Mouse (Mus musculus) midbrain, embryonic 13.5 days (tissue): ENCODE measurements around the gene Acvr1b. TPM values are rescaled to one million over a fixed set of nuclear protein-coding genes. Genes with fewer than 3 reads are reported as not detected.

Source experiments
- ATAC-seq: fragments of 200-750 bp; cut with Nextera tagmentation; 2 replicates; pipeline ENCODE4 v1.8.0; 2017; ENCODE audit warnings: mild to moderate bottlenecking, moderate TSS enrichment, moderate library complexity
- H3K27ac ChIP-seq: fragments of 300-500 bp; sonication (generic); 2 replicates; pipeline ENCODE4 v1.5.1; 2015; ENCODE audit warnings: inconsistent platforms, mild to moderate bottlenecking, moderate library complexity
- H3K27me3 ChIP-seq: fragments of 300-500 bp; sonication (generic); 2 replicates; pipeline ENCODE4 v1.6.1; 2015; ENCODE audit warnings: mild to moderate bottlenecking, inconsistent platforms
- H3K36me3 ChIP-seq: fragments of 300-500 bp; sonication (generic); 2 replicates; pipeline ENCODE4 v1.6.1; 2015; ENCODE audit warnings: mild to moderate bottlenecking, inconsistent platforms
- H3K4me1 ChIP-seq: fragments of 300-500 bp; sonication (generic); replicated peaks from 2 replicates; pipeline ENCODE4 v1.6.1; 2015; ENCODE audit warnings: inconsistent platforms
- H3K4me2 ChIP-seq: fragments of 300-500 bp; sonication (generic); replicated peaks from 2 replicates; pipeline ENCODE4 v1.6.1; 2015; ENCODE audit warnings: moderate library complexity, mild to moderate bottlenecking, inconsistent platforms
- H3K4me3 ChIP-seq: fragments of 300-500 bp; sonication (generic); replicated peaks from 2 replicates; pipeline ENCODE4 v1.5.1; 2015; ENCODE audit warnings: mild to moderate bottlenecking, inconsistent platforms
- H3K9ac ChIP-seq: fragments of 300-500 bp; sonication (generic); replicated peaks from 2 replicates; pipeline ENCODE4 v1.6.1; 2015; ENCODE audit warnings: mild to moderate bottlenecking, inconsistent platforms
- H3K9me3 ChIP-seq: fragments of 300-500 bp; sonication (generic); 2 replicates; pipeline ENCODE4 v1.6.1; 2016; ENCODE audit warnings: mild to moderate bottlenecking, inconsistent platforms
- WGBS: fragments of 180-500 bp; shearing (Covaris S2); methylation state at CpG from one replicate; pipeline ENCODE4 v1.1.7; 2015; 5-methylcytosine and 5-hydroxymethylcytosine counted together
- polyA plus RNA-seq: library from polyadenylated mRNA; unstranded; fragments of >200 nt; fragmentation: Nextera tagmentation; extraction: Ambion mirVana; gene quantifications from 2 replicates; pipeline ENCODE4 v1.2.1, GENCODE M21; 2015

The Acvr1b gene
- polyA plus RNA-seq, 1 experiment from 2014 or later: 19.2 TPM

- 96% methylated on average over 16 of the region's 16 CpGs for WGBS
- Histone ChIP-seq H3K4me3 (no peak overlapping the region), H3K4me2 (no peak overlapping the region), H3K9ac (no peak overlapping the region), H3K36me3 (peaks cover 56% of the 10 kb centered on the region), H3K27me3 (no peaks in the 10 kb centered on the region), H3K4me1 (peaks cover 34% of the 10 kb centered on the region), H3K9me3 (no peaks in the 10 kb centered on the region), H3K27ac (no peak overlapping the region)
- ATAC-seq: no peak
Measured at GRCm38 (mm10) chr15:101194951-101195823, 21.3 kb downstream of the Acvr1b start.

- Histone ChIP-seq H3K9me3 (0 out of 2 replicates have a peak, but pooled peaks cover 6% of the 10 kb centered on the region), H3K4me1 (peaks cover 24% of the 10 kb centered on the region), H3K36me3 (peaks cover 67% of the 10 kb centered on the region), H3K4me3 (no peak overlapping the region), H3K4me2 (no peak overlapping the region), H3K27me3 (no peaks in the 10 kb centered on the region), H3K27ac (no peak overlapping the region), H3K9ac (no peak overlapping the region)
- no peak for ATAC-seq
- WGBS: 94% methylated on average over 8 of the region's 8 CpGs
Measured at GRCm38 (mm10) chr15:101196079-101196795, 22.4 kb downstream of the Acvr1b start.

GRCm38 (mm10) chr15:101196961-101197360, 23.1 kb downstream of the Acvr1b start:
- ATAC-seq: no peak
- no peak overlapping the region for H3K27ac ChIP-seq
- peaks cover 16% of the 10 kb centered on the region for H3K4me1 ChIP-seq
- H3K27me3 ChIP-seq: no peaks in the 10 kb centered on the region
- no peak overlapping the region for H3K4me2 ChIP-seq
- H3K36me3 ChIP-seq: peaks cover 74% of the 10 kb centered on the region
- H3K9me3 ChIP-seq: 0 out of 2 replicates have a peak, but pooled peaks cover 6% of the 10 kb centered on the region
- H3K4me3 ChIP-seq: no peak overlapping the region
- H3K9ac ChIP-seq: no peak overlapping the region

- Histone ChIP-seq H3K4me2 (no peak overlapping the region), H3K27ac (no peak overlapping the region), H3K4me3 (no peak overlapping the region), H3K9ac (no peak overlapping the region), H3K9me3 (0 out of 2 replicates have a peak, but pooled peaks cover 6% of the 10 kb centered on the region), H3K4me1 (peaks cover 10% of the 10 kb centered on the region), H3K36me3 (peaks cover 81% of the 10 kb centered on the region), H3K27me3 (no peaks in the 10 kb centered on the region)
- WGBS: 89% methylated on average over 15 of the region's 15 CpGs
- peak; percentile 43 for ATAC-seq
Measured at GRCm38 (mm10) chr15:101197497-101198179, 23.8 kb downstream of the Acvr1b start.

- Histone ChIP-seq H3K4me2 (no peak overlapping the region), H3K9ac (no peak overlapping the region), H3K27me3 (no peaks in the 10 kb centered on the region), H3K36me3 (peaks cover 87% of the 10 kb centered on the region), H3K4me1 (0 out of 2 replicates have a peak, but pooled peaks cover 4% of the 10 kb centered on the region), H3K9me3 (0 out of 2 replicates have a peak, but pooled peaks cover 6% of the 10 kb centered on the region), H3K27ac (no peak overlapping the region), H3K4me3 (no peak overlapping the region)
- WGBS: 27% methylated on average over 3 of the region's 3 CpGs
- ATAC-seq: peak; percentile 81
Measured at GRCm38 (mm10) chr15:101198218-101198617, 24.4 kb downstream of the Acvr1b start.

- peak; percentile 21; the same call in 1 of the 2 replicates for ATAC-seq
- Histone ChIP-seq H3K9ac (no peak overlapping the region), H3K9me3 (0 out of 2 replicates have a peak, but pooled peaks cover 6% of the 10 kb centered on the region), H3K27ac (no peak overlapping the region), H3K4me1 (no peaks in the 10 kb centered on the region), H3K36me3 (peaks cover 91% of the 10 kb centered on the region), H3K4me2 (no peak overlapping the region), H3K27me3 (no peaks in the 10 kb centered on the region), H3K4me3 (no peak overlapping the region)
- 87% methylated on average over 14 of the region's 14 CpGs for WGBS
Measured at GRCm38 (mm10) chr15:101198850-101199249, 25.0 kb downstream of the Acvr1b start.

GRCm38 (mm10) chr15:101200777-101201295, 27.0 kb downstream of the Acvr1b start:
- no peak for ATAC-seq
- Histone ChIP-seq H3K27ac (no peak overlapping the region), H3K27me3 (no peaks in the 10 kb centered on the region), H3K4me2 (no peak overlapping the region), H3K4me1 (no peaks in the 10 kb centered on the region), H3K36me3 (peaks cover 87% of the 10 kb centered on the region), H3K9ac (no peak overlapping the region), H3K4me3 (no peak overlapping the region), H3K9me3 (0 out of 2 replicates have a peak, but pooled peaks cover 6% of the 10 kb centered on the region)
- 96% methylated on average over 9 of the region's 9 CpGs for WGBS

- Histone ChIP-seq H3K4me1 (no peaks in the 10 kb centered on the region), H3K9me3 (0 out of 2 replicates have a peak, but pooled peaks cover 6% of the 10 kb centered on the region), H3K4me2 (no peak overlapping the region), H3K9ac (no peak overlapping the region), H3K27me3 (no peaks in the 10 kb centered on the region), H3K4me3 (no peak overlapping the region), H3K36me3 (peaks cover 87% of the 10 kb centered on the region), H3K27ac (no peak overlapping the region)
- WGBS: 97% methylated on average over 3 of the region's 3 CpGs
- no peak for ATAC-seq
Measured at GRCm38 (mm10) chr15:101201414-101201813, 27.5 kb downstream of the Acvr1b start.

- 88% methylated on average over 4 of the region's 4 CpGs for WGBS
- 0 out of 2 replicates have a peak, but pooled peaks cover 6% of the 10 kb centered on the region for H3K9me3 ChIP-seq
- no peak overlapping the region for H3K4me3 ChIP-seq
- ATAC-seq: no peak
- H3K4me1 ChIP-seq: no peaks in the 10 kb centered on the region
- H3K27me3 ChIP-seq: no peaks in the 10 kb centered on the region
- no peak overlapping the region for H3K9ac ChIP-seq
- no peak overlapping the region for H3K4me2 ChIP-seq
- no peak overlapping the region for H3K27ac ChIP-seq
- peaks cover 90% of the 10 kb centered on the region for H3K36me3 ChIP-seq
Measured at GRCm38 (mm10) chr15:101203673-101204072, 29.8 kb downstream of the Acvr1b start.

- ATAC-seq: no peak
- peaks cover 92% of the 10 kb centered on the region for H3K36me3 ChIP-seq
Measured at GRCm38 (mm10) chr15:101204781-101205180, 30.9 kb downstream of the Acvr1b start.

GRCm38 (mm10) chr15:101210228-101210627, 36.4 kb downstream of the Acvr1b start:
- WGBS: 61% methylated on average over 6 of the region's 6 CpGs
- Histone ChIP-seq H3K4me3 (no peak overlapping the region), H3K4me1 (no peaks in the 10 kb centered on the region), H3K4me2 (no peak overlapping the region), H3K36me3 (peaks cover 79% of the 10 kb centered on the region), H3K9ac (no peak overlapping the region), H3K27me3 (no peaks in the 10 kb centered on the region), H3K9me3 (no peaks in the 10 kb centered on the region), H3K27ac (no peak overlapping the region)
- ATAC-seq: 0 out of 2 replicates have a peak, but pooled peaks have one; percentile 34

More at GRCm38 (mm10) chr15:101204781-101205180, 30.9 kb downstream of the Acvr1b start:
- WGBS: 88% methylated on average over 7 of the region's 7 CpGs
- no peaks in the 10 kb centered on the region for H3K4me1 ChIP-seq
- no peak overlapping the region for H3K4me2 ChIP-seq
- H3K27ac ChIP-seq: no peak overlapping the region
- H3K27me3 ChIP-seq: no peaks in the 10 kb centered on the region
- H3K9me3 ChIP-seq: 0 out of 2 replicates have a peak, but pooled peaks cover 6% of the 10 kb centered on the region
- H3K9ac ChIP-seq: no peak overlapping the region
- H3K4me3 ChIP-seq: no peak overlapping the region
